Mouse (Mus musculus) layer of hippocampus, adult 11-12 months (tissue): ENCODE data around the gene Pip5kl1.

Source experiments
- DNase-seq: peaks from one replicate; pipeline ENCODE4 v3.0.0; 2022; ENCODE audit warnings: low spot score

Pip5kl1 gene

DNA sequence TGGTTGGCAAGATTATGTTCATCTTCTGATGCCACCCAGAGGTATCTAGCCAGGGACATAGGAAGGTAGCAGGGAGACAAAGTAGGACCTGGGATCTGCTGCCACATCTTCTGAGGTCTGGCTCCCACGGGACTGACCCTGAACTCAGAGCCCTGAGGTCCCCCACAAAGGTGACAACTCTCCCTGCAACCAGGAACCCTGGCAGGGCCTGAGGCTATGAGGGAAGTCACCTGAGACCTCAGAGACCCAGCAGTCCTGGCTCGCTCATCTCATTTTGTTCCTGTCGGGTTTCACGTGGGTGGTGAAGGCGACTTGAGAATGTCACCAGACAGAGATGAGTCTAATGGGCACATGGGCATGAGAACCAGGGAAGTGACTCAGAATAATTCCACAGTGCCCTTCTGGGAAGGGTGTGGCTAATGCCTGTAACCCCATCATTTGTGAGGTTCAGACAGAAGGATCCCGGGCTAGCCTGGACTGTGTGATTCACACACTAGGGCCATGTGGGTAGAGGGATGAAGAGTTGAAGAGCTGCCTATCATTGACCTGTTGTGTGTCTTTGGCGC lies 10.6 kb downstream of the Pip5kl1 start:
- DNase-seq = no peak

- peak; percentile 90 for DNase-seq
Measured at GRCm38 (mm10) chr2:32586871-32587351, 12.3 kb downstream of the Pip5kl1 start, which contains the start of gene St6galnac4. St6galnac4 (plus strand) TSS chr2:32587095.

DNA sequence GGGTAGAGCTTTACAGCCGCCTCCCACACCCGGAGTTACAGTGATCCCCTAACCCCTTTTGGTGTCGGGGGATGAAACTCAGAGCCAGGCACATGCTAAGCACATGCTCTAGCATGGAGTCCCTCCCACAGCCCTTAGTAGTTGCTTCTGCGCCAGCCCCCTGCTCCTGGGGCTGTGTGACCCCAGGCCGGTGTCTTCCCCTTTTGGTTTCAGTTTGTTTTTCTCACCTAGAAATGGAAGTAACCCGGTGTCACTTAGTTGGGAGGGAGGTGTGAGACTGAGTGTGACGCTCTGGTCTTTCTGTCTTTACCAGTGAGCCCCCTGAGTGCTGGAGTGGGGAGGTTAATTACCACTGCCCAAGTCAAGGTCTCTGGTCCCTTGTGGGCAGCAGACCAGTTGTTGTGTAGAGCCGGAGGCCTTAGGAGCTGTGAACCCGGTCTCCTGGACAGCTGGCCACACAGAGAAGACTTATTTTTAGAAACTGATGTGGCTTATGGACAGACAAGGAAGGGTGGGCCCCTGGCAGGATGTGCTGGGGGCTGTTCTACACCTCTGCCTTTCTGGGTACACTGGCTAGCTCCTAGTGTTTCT lies 13.2 kb downstream of the Pip5kl1 start:
- DNase-seq = no peak

- DNase-seq = no peak
Measured at GRCm38 (mm10) chr2:32589213-32589795, 14.7 kb downstream of the Pip5kl1 start.

GRCm38 (mm10) chr2:32590224-32590623 lies 15.6 kb downstream of the Pip5kl1 start:
- DNase-seq = no peak

DNA sequence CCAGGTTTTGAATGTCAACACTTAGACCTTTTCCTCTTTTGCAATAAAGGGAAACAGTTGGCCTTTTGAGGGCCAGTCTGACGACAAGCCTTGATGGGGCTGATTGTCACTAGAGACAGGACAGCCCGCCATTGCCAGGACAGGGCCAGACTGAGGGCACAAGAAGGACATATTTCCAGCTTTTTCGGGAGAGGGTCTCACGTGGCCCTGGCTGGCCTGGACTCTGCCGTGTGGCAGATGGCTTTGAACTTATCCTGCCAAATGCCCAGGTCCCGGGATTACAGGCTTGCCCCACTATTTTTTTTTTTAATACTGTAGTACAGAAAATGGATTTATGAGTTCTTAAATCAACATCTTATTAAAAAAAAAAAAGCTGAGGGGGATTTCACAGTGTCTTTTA lies 16.7 kb downstream of the Pip5kl1 start:
- DNase-seq = no peak

GRCm38 (mm10) chr2:32596725-32597124 lies 22.1 kb downstream of the Pip5kl1 start:
- DNase-seq = no peak

DNA sequence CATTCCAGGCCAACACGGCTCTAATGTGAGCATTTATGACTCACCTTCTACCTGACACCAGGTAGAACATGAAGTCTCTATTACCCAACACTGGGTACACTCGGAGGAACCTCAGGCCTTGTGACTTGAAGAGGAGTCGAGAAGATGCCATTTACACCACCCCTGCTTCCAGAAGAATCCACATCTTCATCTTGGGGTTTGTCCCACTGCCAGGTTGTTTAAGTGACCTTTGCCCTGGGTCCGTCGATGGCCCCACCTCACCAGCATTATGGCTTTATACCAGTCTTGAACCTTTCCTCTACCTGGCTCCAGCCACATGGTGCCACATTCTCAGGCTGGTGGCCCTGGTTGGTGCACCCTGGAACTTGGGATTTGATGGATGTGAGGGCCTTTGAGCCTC lies 22.7 kb downstream of the Pip5kl1 start:
- DNase-seq = no peak

GRCm38 (mm10) chr2:32597699-32598098 lies 23.1 kb downstream of the Pip5kl1 start:
- DNase-seq = no peak

DNA sequence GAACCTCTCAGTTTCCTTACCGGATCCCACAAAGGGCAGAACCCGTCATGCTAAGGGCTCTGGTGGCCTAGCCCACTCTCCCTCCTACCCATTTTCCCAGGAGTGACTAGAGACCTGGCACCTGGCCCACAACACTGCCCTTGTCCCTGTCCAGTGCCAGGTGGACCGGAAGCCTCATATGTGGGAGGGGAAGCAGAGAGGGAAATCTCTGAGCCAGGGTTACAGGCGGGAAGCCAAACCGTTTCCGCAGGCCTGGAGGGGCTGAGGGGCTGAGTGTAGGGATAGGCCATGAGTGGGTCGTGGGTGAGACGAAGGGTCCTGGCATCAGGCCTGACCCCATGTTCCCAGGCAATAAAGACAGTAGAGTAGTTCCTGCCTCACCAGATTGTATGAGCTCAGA lies 23.9 kb downstream of the Pip5kl1 start:
- DNase-seq = no peak

DNA sequence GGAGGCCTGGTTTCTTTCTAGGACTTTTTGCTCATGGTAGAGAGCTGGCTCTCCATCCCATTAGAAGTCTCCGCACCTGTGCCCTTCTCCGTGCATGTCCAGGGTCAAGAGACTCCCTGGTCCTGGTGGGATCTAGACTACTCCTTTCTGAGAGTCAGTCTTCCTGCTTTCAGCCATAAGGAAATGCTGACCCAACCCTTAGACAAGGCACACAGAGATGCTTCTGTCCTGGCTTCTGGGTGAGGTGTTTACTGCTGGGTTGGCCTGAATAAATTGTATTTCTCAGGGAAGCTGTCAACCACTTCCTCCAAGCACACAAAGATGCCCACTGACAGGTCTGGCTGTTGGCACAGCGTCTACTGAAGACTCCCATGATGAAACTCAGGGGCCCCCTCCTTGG lies 24.8 kb downstream of the Pip5kl1 start, which contains the start of gene St6galnac6:
TSS of gene St6galnac6 (plus strand) at position 301 of the 400 bp plus-strand sequence.
- no peak for DNase-seq

DNA sequence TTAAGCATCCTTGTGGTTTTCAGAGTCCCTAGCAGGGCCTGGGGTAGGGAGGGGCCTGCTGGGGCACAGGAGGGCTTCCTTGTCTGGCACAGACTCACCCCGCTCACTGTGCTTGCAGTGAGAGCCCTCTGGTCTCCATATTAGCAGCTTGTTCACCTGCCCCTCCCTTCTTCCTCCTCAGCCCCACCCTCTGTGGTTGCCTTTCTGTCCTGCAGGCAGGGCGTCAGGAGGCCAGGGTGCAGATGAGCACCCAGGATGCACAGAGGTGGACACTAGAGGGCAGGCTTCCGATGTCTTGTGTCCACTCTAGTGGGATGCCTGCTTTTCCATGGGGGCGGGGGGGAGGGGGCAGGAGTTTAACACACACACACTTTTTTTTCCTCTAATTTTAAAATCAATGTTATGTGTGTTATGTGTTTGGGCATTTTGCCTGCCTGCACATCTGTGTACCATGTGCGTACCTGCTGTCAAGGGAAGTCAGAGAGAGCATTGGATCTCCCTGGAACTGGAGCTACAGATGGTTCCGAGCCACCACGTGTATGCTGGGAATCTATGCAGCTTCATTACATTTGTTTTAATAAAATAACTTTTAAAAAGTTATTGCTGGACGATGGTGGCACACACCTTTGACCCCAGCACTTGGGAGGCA lies 26.9 kb downstream of the Pip5kl1 start:
- no peak for DNase-seq

- peak; percentile 90 for DNase-seq
Measured at GRCm38 (mm10) chr2:32602600-32603054, 28.0 kb downstream of the Pip5kl1 start.

DNA sequence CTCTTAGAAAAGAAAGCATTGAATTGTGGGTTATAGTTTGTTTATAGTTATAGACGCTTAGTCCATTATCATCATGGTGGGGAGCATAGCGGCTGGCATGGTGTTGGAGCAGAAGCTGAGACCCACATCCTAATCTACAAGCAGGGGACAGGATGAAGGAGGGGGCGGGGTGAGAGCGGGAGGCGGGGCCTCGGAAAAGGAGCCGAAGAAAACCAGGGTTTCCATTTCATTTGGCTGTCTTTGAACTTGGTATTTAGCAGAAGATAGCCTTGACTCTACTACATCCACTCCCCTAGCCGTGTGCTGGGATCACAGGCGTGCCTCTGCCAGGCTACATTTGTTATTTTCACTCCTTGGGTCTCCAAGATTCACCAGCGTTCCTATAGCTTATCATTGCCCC lies 30.0 kb downstream of the Pip5kl1 start:
- no peak for DNase-seq

DNA sequence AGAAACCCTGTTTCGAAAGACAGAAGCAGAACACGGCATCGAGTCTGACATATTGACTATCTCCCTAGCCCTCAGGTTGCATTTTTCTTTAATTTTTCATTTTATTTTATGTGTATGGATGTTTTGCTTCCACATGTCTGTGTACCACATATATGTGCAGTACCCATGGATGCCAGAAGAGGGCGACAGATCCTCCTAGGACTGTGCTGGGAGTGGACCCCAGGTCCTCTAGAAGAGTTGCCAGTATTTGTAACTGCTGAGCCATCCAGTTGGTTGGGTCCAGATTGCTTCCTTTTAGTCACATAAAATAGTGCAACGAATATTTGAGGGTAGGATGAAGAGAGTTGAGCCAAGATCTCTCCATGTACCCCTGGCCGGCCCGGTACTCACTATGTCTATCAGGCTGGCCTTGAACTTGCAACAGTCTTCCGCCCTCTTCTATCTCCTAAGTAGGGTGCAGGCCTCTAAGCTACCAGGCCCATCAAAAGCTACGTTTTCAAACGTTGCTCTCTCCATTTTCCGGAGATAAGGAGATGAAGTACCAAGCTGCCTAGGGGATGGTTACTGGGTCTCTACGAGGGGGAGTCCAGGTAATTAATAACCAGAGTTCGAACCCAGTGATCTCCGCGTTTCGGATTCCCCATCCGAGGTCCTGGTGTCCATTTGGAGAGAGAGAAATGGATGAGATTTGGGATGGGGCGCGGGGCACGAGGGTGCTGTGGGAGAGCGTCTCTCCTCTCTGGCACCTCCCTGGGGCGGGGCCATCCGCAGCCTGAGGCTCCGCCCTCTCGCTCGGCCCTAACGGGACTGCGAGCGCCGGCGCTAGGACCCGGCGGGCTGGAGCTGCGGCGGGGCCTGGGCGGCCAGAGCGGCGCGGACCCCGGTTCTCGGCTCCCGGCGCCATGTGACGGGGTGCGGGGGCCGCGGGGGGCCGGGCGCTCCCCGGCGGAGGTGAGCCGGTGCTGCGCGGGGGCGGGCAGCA lies 31.9 kb downstream of the Pip5kl1 start:
- DNase-seq = peak; percentile 82

DNA sequence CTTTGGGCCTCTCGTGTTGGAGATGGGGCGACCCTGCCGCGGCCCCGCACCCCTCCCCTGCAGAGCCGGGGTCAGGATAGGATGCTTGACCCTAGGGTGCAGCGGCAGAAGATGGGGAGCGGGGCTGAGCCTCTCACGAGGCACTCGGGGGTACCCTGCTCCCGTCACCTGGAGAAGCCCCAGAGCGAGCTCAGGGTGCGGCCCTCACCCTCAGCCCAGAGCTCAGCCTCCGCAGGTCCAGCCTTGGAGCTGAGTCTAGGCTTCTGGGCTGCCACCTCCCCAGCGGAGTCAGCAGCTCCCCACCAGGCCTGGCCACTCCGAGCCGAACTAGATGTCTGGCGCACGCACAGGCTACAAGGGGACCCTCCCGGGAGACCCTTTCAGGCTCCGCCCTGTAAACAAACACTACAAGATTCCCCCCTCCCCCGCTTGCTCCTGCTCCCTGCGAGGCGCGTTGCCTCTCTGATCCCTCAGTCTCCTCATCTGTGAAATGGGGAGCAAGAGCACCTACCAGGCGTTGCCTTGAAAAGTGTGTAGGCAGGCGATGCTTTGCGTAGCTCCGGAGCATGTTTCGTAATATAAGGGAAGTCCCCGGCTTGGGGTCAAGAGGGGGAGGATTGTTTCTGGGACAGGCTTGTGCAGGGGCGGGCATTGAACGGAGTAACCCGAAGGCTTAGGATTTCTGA lies 32.8 kb downstream of the Pip5kl1 start:
- DNase-seq = peak; percentile 54

GRCm38 (mm10) chr2:32608141-32608777 lies 33.7 kb downstream of the Pip5kl1 start:
- peak; percentile 54 for DNase-seq

- DNase-seq = no peak
Measured at GRCm38 (mm10) chr2:32608778-32609435, 34.3 kb downstream of the Pip5kl1 start.

- peak; percentile 58 for DNase-seq
Measured at GRCm38 (mm10) chr2:32610610-32611229, 36.1 kb downstream of the Pip5kl1 start.

GRCm38 (mm10) chr2:32612274-32612673 lies 37.7 kb downstream of the Pip5kl1 start:
- DNase-seq = no peak
